Mouse (Mus musculus): ENCODE data around the gene Gm10424. TPM values are rescaled to one million over a fixed set of nuclear protein-coding genes. Genes with fewer than 3 reads are reported as not detected.
"Not testable (repeated sequence)": the region's sequence is repeated elsewhere in the genome, so short reads cannot be mapped to it uniquely, and the experiment has no call there.

Gm10424 gene
- not detected in 2 replicates for polyA plus RNA-seq (2015; fragmentation: Nextera tagmentation; extraction: Ambion mirVana)

GRCm38 (mm10) chr5:95272668-95273067, at the start of gene Gm10424:
Gene Gm10424 (minus strand): TSS chr5:95272768.
- WGBS, result no CpG with 5 or more reads among the region's 1 CpGs

DNA sequence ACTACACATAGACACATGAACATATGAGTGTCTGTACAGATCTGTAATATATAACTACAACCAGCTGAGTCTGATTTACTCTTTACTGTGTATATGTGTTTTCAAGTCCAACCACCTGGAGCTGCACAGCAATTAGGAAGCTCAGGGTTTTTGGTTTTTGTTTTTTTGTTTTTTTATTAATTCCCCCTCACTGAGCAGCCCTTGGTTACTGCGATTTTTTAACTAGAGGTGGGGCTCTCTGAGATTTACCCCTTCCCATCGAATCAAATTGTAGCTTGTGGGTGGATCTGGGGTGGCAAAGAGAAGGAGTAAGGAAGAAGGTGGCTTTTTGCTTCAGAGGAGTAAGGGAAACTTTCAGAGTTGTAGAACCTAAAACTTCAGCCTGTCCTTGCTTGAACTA, 33.0 kb upstream of the Gm10424 start, which contains the start of gene Gm3259:
Gene Gm3259 (plus strand): TSS at position 301 of the 400 bp plus-strand sequence.
- WGBS, result 46% methylated on average over 2 of the region's 2 CpGs
- H3K4me1 ChIP-seq; H3K27ac ChIP-seq (replicated peaks); ATAC-seq (ENCODE audit: insufficient number of reproducible peaks, low FRiP score, low TSS enrichment, low read depth); H3K9me3 ChIP-seq (replicated peaks); H3K36me3 ChIP-seq; H3K9ac ChIP-seq; H3K27me3 ChIP-seq; H3K4me2 ChIP-seq (replicated peaks); H3K4me3 ChIP-seq (replicated peaks): not testable (repeated sequence)

More at GRCm38 (mm10) chr5:95272668-95273067, at the start of gene Gm10424:
- H3K4me1 ChIP-seq; H3K4me3 ChIP-seq (replicated peaks); H3K27ac ChIP-seq (replicated peaks); H3K27me3 ChIP-seq; H3K36me3 ChIP-seq; H3K9me3 ChIP-seq (replicated peaks); H3K4me2 ChIP-seq (replicated peaks); H3K9ac ChIP-seq; ATAC-seq (ENCODE audit: insufficient number of reproducible peaks, low FRiP score, low TSS enrichment, low read depth): not testable (repeated sequence)

Other genes with a start within 250 kb of the Gm10424 start
- gene Gm7942, start 165.8 kb downstream of the Gm10424 start, polyA plus RNA-seq (2015; fragmentation: Nextera tagmentation; extraction: Ambion mirVana), result not detected in 2 replicates
- gene Gm16513, start 90.1 kb downstream of the Gm10424 start, polyA plus RNA-seq (2015; fragmentation: Nextera tagmentation; extraction: Ambion mirVana), result not detected in 2 replicates
- gene Gm3259, start 33.1 kb upstream of the Gm10424 start, polyA plus RNA-seq (2015; fragmentation: Nextera tagmentation; extraction: Ambion mirVana), result not detected in 2 replicates
- gene D5Ertd577e, start 184.0 kb upstream of the Gm10424 start, polyA plus RNA-seq (2015; fragmentation: Nextera tagmentation; extraction: Ambion mirVana), result not detected in 2 replicates
- not detected in 2 replicates for gene Gm3286, start 238.0 kb upstream of the Gm10424 start, polyA plus RNA-seq (2015; fragmentation: Nextera tagmentation; extraction: Ambion mirVana)